Mouse (Mus musculus) limb, embryonic 13.5 days (tissue): ENCODE data around the gene Sox13. TPM values are rescaled to one million over a fixed set of nuclear protein-coding genes. Genes with fewer than 3 reads are reported as not detected.
A peak's percentile ranks its signal among the peaks of the same experiment; 100 is the strongest.

ENCODE experiments used
- ATAC-seq: fragments of 200-750 bp; cut with Nextera tagmentation; 2 replicates; pipeline ENCODE4 v1.8.0; 2017; ENCODE audit warnings: low read depth, moderate number of reproducible peaks, moderate TSS enrichment; ENCODE audit not compliant: low FRiP score
- H3K27ac ChIP-seq: fragments of 300-500 bp; sonication (generic); 2 replicates; pipeline ENCODE4 v1.5.1; 2015; ENCODE audit warnings: inconsistent platforms, mild to moderate bottlenecking, moderate library complexity
- H3K27me3 ChIP-seq: fragments of 300-500 bp; sonication (generic); 2 replicates; pipeline ENCODE4 v1.6.1; 2015; ENCODE audit warnings: mild to moderate bottlenecking, inconsistent platforms
- H3K36me3 ChIP-seq: fragments of 300-500 bp; sonication (generic); 2 replicates; pipeline ENCODE4 v1.6.1; 2015; ENCODE audit warnings: inconsistent platforms, mild to moderate bottlenecking, moderate library complexity
- H3K4me1 ChIP-seq: fragments of 300-500 bp; sonication (generic); 2 replicates; pipeline ENCODE4 v1.6.1; 2015; ENCODE audit warnings: inconsistent platforms
- H3K4me2 ChIP-seq: fragments of 300-500 bp; sonication (generic); replicated peaks from 2 replicates; pipeline ENCODE4 v1.6.1; 2015; ENCODE audit warnings: inconsistent platforms, mild to moderate bottlenecking, moderate library complexity
- H3K4me3 ChIP-seq: fragments of 300-500 bp; sonication (generic); 2 replicates; pipeline ENCODE4 v1.5.1; 2015; ENCODE audit warnings: moderate library complexity, mild to moderate bottlenecking, inconsistent platforms
- H3K9ac ChIP-seq: fragments of 300-500 bp; sonication (generic); 2 replicates; pipeline ENCODE4 v1.6.1; 2015; ENCODE audit warnings: mild to moderate bottlenecking, inconsistent platforms
- H3K9me3 ChIP-seq: fragments of 300-500 bp; sonication (generic); 2 replicates; pipeline ENCODE4 v1.6.1; 2016; ENCODE audit warnings: inconsistent platforms
- WGBS: fragments of 180-500 bp; shearing (Covaris S2); methylation state at CpG from one replicate; pipeline ENCODE4 v1.1.7; 2015; 5-methylcytosine and 5-hydroxymethylcytosine counted together
- polyA plus RNA-seq: library from polyadenylated mRNA; unstranded; fragments of >200 nt; fragmentation: Nextera tagmentation; extraction: Ambion mirVana; gene quantifications from 2 replicates; pipeline ENCODE4 v1.2.1, GENCODE M21; 2015

Sox13 gene
- polyA plus RNA-seq, 1 experiment from 2014 or later: 3.9 TPM

DNA sequence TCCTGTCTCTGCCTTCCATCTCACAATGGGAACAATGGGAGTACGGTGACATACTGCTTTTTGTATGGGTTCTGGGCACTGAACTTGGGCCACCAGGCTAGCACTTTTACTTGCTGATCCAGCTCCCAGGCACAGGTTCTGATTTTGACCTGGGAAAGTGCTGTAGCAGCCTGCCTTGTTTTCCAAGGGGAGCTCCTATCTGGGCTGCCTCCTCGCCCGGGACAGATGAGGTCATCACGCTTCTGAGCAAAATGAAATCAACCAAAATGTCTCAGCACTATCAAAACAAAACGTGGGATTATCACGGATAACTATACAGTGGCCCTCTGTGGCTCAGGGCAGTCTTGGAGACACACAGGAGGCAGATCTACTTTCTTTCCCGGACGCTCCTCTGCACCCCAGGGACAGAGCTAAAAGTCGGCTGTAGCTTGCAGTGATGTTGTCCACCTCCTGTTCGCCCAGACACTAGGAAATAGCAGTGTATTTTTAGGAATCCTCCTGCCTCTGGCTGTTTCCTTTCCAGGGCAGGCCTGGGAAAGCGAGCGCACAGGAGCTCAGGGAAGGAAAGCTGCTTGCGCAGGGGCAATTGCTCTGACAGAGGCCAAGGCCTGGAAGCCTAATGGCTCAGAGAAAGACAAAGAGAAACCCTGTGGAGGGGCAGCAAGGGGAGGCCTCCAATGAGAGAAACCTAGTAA lies 27.8 kb upstream of the Sox13 start:
- ATAC-seq: no peak

DNA sequence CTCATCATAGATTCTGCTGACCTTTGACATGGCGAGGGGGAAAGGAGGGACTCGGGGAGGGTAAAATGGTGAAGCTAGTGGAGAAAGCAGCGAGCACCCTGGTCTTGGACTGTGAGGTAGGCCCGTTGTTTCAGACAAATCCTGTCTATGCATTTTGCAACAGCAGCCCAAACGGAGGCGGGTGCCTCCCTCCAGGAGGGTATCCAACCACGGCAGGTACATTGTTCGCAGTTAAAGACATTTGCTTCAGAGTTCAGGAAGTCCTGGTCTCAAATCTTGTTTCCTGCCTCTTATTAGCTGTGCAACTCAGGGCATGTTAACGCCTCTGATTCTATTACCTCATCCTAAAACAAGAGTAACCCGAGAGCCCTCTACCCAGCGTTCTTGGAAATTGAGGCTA lies 26.8 kb upstream of the Sox13 start:
- ATAC-seq: no peak
- Histone ChIP-seq H3K4me1 (peaks cover 16% of the 10 kb centered on the region), H3K9me3 (no peaks in the 10 kb centered on the region), H3K36me3 (no peaks in the 10 kb centered on the region), H3K27me3 (no peaks in the 10 kb centered on the region), H3K27ac (no peak overlapping the region), H3K4me3 (no peak overlapping the region), H3K4me2 (no peak overlapping the region), H3K9ac (no peak overlapping the region)
- WGBS: 53% methylated on average over 11 of the region's 11 CpGs

More for the DNA sequence above, 27.8 kb upstream of the Sox13 start:
- no peaks in the 10 kb centered on the region for H3K9me3 ChIP-seq
- WGBS: 63% methylated on average over 13 of the region's 13 CpGs
- peaks cover 16% of the 10 kb centered on the region for H3K4me1 ChIP-seq
- peak overlapping the region; percentile 22; the same call in 1 of the 2 replicates for H3K27ac ChIP-seq
- H3K36me3 ChIP-seq: no peaks in the 10 kb centered on the region
- H3K9ac ChIP-seq: no peak overlapping the region
- no peak overlapping the region for H3K4me3 ChIP-seq
- H3K4me2 ChIP-seq: no peak overlapping the region
- no peaks in the 10 kb centered on the region for H3K27me3 ChIP-seq

DNA sequence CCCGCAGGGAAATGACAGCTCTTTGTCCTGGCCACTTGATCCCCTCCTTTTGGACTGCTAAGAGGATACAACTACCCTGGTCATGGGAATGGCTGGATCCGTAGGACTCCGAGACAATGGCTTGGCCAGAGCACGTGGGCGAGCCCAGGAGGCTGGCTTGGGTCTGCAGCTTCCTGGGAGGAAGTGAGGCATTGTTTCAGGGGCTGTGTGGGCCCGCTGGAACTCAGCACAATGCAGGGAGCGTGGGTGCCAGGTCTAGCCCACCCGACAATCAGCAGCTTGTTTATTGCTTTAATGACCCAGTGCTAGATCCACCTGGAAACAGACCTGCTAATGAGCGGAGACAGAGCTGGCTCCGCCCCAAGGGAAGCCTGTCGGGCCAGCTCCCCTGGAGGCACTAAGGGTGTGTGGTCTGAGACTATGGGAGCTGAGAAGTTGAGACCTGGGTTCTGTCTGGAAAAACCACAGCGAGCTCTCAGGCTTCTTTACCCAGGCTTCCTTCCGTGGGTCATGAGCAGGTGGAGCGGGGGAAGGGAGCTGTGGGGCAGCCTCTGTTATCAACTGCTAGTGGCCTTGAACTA lies 24.3 kb upstream of the Sox13 start:
- ATAC-seq: no peak
- H3K27ac ChIP-seq: no peak overlapping the region

DNA sequence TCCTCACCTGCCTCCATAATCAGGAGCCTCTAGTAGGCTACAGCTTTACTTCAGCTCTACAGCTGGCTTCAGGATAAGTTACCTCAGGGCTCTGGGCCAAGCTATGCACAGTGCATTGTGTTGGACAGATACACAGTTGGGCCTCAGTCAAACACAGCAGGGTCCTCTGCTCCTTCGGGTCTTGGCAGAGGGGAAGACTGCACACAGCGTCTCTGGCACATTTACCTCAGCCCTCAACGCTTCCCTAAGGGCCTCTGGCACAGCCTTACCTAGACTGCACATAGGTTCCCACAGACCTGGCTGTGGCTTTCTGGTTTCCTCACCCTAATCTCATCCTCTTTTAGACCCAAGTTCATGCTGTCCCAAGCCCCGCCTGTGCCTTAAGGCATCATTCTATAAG lies 22.1 kb upstream of the Sox13 start:
- H3K36me3 ChIP-seq: no peaks in the 10 kb centered on the region
- ATAC-seq: no peak
- H3K27me3 ChIP-seq: no peaks in the 10 kb centered on the region
- peaks cover 9% of the 10 kb centered on the region; the same call in 1 of the 2 replicates for H3K4me1 ChIP-seq
- no peak overlapping the region for H3K4me3 ChIP-seq
- no peak overlapping the region for H3K4me2 ChIP-seq
- peaks cover 5% of the 10 kb centered on the region; the same call in 1 of the 2 replicates for H3K9me3 ChIP-seq
- no peak overlapping the region for H3K9ac ChIP-seq
- no peak overlapping the region for H3K27ac ChIP-seq
- 91% methylated on average over 4 of the region's 4 CpGs for WGBS

More for the DNA sequence above, 24.3 kb upstream of the Sox13 start:
- WGBS: 22% methylated on average over 14 of the region's 14 CpGs
- H3K36me3 ChIP-seq: no peaks in the 10 kb centered on the region
- no peaks in the 10 kb centered on the region for H3K27me3 ChIP-seq
- no peak overlapping the region for H3K9ac ChIP-seq
- peaks cover 16% of the 10 kb centered on the region for H3K4me1 ChIP-seq
- peaks cover 1% of the 10 kb centered on the region; the same call in 1 of the 2 replicates for H3K9me3 ChIP-seq
- no peak overlapping the region for H3K4me2 ChIP-seq
- no peak overlapping the region for H3K4me3 ChIP-seq

DNA sequence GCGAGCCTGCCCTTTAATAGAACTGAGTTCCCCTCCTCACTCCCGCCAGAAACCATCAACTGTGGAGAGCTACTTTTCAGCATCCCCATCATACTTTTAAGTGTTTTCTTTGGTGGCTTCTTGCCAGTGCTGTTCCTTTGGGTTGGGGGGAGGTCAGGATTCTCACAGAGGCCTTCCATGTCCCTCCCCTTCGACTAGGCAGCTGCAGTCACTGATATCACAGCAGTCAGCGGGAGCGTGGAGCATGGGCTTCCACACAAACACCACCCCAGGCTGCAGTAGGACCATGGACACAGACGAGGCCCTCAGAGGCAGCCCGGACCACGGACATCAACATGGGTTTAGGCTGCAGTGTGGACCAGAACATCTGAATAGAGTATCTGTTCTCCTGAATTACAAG lies 20.1 kb upstream of the Sox13 start:
- H3K4me2 ChIP-seq: no peak overlapping the region
- no peak overlapping the region for H3K9ac ChIP-seq
- no peak for ATAC-seq
- WGBS: 78% methylated on average over 8 of the region's 8 CpGs
- H3K27ac ChIP-seq: no peak overlapping the region
- H3K4me1 ChIP-seq: peaks cover 8% of the 10 kb centered on the region; the same call in 1 of the 2 replicates
- no peak overlapping the region for H3K4me3 ChIP-seq
- peaks cover 5% of the 10 kb centered on the region; the same call in 1 of the 2 replicates for H3K9me3 ChIP-seq
- H3K36me3 ChIP-seq: no peaks in the 10 kb centered on the region
- no peaks in the 10 kb centered on the region for H3K27me3 ChIP-seq

DNA sequence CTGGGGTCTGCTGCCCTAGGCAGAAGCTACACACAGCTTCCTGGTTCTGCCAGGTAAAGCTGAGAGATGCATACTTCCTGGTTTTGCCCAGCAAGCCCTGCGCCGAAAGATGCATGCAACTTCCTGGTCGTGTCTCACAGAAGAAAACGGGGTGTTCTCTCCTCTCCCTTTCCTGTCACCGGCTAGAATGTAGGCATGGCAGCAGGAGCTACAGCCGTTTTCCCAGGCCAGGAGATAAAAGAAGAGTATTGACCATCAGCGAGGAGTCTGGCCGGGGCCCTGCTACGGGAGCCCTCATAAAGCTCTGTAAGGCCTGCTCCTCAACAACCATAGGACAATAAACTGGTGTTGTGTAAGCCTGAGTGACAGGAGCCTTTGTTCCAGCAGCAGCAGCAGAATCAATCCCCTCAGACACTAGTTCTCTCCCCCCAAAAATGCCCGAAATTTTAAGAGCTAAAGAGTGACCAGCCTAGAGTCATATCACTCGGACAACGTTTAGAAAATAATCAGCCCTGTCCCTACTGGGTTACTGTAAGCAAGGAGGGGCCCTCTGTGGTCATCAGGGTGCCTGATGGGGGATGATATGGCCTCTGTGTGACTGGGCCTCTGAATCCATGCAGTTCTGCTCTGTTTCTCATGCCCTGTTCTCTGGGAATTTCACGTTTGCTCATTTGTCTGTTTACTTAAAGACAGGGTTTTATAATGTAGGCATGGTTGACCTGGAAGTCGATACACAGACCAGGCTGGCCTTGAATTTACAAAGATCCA lies 13.9 kb upstream of the Sox13 start:
- no peak overlapping the region for H3K9ac ChIP-seq
- no peak overlapping the region for H3K4me2 ChIP-seq
- no peak overlapping the region for H3K4me3 ChIP-seq
- no peak overlapping the region for H3K27ac ChIP-seq
- no peaks in the 10 kb centered on the region for H3K27me3 ChIP-seq
- no peaks in the 10 kb centered on the region for H3K36me3 ChIP-seq
- 39% methylated on average over 14 of the region's 14 CpGs for WGBS
- ATAC-seq: no peak
- H3K9me3 ChIP-seq: peaks cover under 1% of the 10 kb centered on the region; the same call in 1 of the 2 replicates
- peaks cover 20% of the 10 kb centered on the region for H3K4me1 ChIP-seq

DNA sequence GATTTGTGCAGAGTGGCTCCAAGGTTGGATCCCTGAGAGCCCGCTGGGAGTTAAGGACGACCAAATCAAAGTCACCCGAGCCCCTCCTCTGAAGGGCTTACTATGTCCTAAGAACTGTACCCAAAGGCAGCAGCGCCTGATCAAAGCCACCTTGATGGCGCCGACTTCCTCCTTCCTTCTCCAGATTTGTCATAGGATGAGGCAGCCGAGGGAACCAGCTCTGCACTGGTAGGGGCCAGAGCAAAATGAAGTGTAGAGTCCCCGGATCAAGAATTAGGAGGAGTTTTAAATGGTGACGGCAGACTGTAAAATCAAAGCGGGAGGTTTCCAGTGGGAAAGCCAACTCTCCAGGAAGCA lies 10.6 kb upstream of the Sox13 start:
- 0 out of 2 replicates have a peak, but pooled peaks have one; percentile 28 for ATAC-seq
- Histone ChIP-seq H3K9me3 (peaks cover 6% of the 10 kb centered on the region), H3K4me3 (peak overlapping the region; percentile 32), H3K27me3 (no peaks in the 10 kb centered on the region), H3K36me3 (no peaks in the 10 kb centered on the region), H3K4me1 (peaks cover 20% of the 10 kb centered on the region), H3K9ac (0 out of 2 replicates have a peak overlapping the region, but pooled peaks have one; percentile 50), H3K27ac (no peak overlapping the region; the same call in 1 of the 2 replicates), H3K4me2 (peak overlapping the region; percentile 63)
- WGBS: 12% methylated on average over 10 of the region's 10 CpGs

DNA sequence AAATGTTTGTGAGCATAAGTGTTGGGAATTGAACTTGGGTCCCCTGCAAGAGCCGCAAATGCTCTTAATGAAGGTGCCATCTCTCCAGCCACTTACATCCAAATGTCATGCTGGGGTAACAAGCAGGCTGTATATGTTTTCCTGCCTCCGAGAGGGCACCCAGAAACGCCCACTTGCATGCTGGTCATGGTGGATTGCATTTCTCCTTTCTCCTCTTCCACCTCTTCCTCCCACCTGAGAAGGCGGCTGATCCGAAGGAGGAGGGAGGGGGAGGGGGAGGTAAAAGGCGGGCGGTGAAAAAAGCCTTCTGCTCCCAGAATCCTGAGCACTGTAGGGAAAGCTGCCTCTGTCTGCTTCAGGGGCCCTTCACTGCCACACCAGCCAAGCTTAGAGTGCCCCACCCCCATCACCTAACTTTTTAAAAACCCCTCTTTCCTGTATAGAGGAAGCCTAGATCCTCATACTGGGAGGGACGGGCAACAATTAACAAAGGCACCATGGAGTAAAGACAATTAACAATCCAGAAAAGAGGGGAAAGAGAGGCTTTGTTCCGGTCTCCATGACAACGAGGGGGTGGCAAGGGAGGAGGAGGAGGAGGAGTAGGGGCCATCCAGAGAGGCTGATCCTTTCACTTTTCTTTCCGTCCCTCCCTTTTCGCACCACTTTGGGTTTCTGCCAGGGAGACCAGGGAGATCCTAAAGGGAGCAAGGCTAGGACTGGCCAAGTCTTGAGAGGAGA lies 10.0 kb upstream of the Sox13 start:
- 16% methylated on average over 10 of the region's 12 CpGs for WGBS
- peak overlapping the region; percentile 50; the same call in 1 of the 2 replicates for H3K9ac ChIP-seq
- peak overlapping the region; percentile 32 for H3K4me3 ChIP-seq
- H3K27me3 ChIP-seq: no peaks in the 10 kb centered on the region
- H3K36me3 ChIP-seq: no peaks in the 10 kb centered on the region
- H3K4me2 ChIP-seq: peak overlapping the region; percentile 63
- peaks cover 11% of the 10 kb centered on the region for H3K9me3 ChIP-seq
- H3K27ac ChIP-seq: no peak overlapping the region; the same call in 1 of the 2 replicates
- peak; percentile 64; the same call in 1 of the 2 replicates for ATAC-seq
- H3K4me1 ChIP-seq: peaks cover 20% of the 10 kb centered on the region

DNA sequence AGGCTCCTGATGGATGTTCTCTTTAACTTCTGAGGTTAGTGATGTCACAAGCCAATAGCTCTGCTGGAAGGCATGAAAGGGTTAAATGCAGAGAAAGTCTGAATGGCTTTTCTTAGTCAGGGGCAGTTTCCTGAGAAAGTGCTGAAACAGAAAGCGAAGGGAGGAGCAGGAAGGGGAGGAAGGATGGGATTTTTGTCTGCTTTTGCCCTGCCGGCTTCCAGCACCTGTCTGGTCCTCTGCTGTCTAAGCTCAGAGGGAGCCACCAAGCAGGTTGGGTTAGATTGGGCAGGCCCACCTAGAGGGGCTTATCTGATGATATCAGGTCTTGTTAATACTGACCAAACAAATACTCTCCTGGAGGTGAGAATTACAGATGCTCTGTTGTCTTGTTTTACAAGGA lies 8.4 kb upstream of the Sox13 start:
- WGBS: 47% methylated on average over 2 of the region's 2 CpGs
- Histone ChIP-seq H3K27me3 (no peaks in the 10 kb centered on the region), H3K4me1 (peaks cover 14% of the 10 kb centered on the region), H3K4me2 (no peak overlapping the region), H3K27ac (no peak overlapping the region), H3K4me3 (no peak overlapping the region), H3K36me3 (no peaks in the 10 kb centered on the region), H3K9ac (no peak overlapping the region), H3K9me3 (peaks cover 11% of the 10 kb centered on the region)
- ATAC-seq: no peak

DNA sequence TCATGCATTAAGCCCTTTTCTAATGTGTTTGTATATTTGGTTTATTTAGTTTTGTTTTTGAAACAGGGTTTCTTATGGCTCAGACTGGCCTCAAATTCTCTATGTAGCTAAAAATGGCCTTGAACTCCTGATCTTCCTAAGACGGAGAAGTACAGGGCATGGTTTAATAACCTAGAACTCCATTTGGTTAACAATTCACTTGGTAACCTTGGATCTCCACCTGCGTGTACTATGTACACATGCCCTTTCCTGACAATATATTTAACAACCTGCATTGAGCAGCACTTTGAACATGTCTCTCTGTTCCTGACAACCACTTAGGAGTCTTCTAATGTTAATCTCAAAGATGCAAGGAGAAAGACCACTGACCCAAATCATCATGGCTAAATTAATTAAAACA lies 7.0 kb upstream of the Sox13 start:
- ATAC-seq: no peak
- H3K27me3 ChIP-seq: no peaks in the 10 kb centered on the region
- no peak overlapping the region for H3K9ac ChIP-seq
- no peaks in the 10 kb centered on the region for H3K36me3 ChIP-seq
- no peak overlapping the region for H3K27ac ChIP-seq
- H3K4me3 ChIP-seq: no peak overlapping the region
- H3K9me3 ChIP-seq: peaks cover 11% of the 10 kb centered on the region
- H3K4me2 ChIP-seq: no peak overlapping the region
- peaks cover 14% of the 10 kb centered on the region for H3K4me1 ChIP-seq
- 87% methylated on average over 2 of the region's 2 CpGs for WGBS

DNA sequence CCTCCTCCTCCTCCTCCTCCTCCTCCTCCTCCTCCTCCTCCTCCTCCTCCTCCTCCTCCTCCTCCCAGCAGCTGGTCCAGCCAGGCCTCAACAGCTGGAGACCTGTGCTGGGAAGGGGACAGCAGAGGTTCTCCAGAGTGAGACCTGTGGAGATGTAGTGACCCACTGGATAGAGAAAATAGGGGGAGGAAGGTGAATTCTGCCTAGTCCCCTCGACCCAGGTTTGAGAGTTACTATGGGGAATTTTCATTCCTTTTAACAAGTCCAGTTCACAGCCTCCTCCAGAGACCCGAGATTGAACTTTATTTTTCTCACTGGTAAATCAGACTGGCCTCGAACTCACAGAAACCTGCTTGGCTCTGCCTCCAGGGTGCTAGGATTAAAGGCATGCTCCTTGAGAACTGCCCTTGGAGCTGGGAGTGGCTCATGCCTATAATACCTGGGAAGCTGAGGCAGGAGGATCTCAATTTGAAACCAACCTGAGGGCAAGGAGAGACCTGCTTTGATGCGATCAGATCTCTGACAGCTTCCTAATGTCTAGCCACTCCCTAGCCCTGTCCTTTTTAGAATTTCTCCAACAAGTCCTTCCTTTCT lies 467 bp upstream of the Sox13 start:
- Histone ChIP-seq H3K9me3 (peaks cover 4% of the 10 kb centered on the region), H3K36me3 (no peaks in the 10 kb centered on the region), H3K27ac (no peak overlapping the region), H3K4me3 (peak overlapping the region; percentile 72), H3K4me2 (peak overlapping the region; percentile 99), H3K4me1 (peaks cover 14% of the 10 kb centered on the region), H3K27me3 (peaks cover 19% of the 10 kb centered on the region), H3K9ac (no peak overlapping the region)
- 55% methylated on average over 4 of the region's 4 CpGs for WGBS
- no peak for ATAC-seq
